8 mouse cellular contexts compared by ENCODE assay signal in the genomic region with DNA sequence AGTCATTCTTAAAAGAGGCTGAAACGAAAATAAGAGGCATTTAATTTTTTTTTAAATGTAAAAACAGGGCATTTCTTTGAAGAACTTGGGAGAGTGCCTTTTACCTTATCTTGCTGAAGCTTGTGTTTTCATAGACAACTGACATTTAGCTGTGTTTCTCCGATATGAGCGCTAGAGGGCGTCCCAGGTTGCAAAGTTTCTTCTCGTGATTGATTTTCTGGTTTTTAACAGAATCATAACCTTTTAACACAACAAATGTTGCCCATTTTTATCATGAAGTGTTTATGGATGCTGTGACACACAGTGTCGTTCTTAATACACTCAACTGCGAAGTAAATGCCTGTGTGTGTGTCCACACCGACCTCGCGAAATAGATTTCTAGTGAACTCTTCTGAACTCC. TPM values are rescaled to one million over a fixed set of nuclear protein-coding genes. Genes with fewer than 3 reads are reported as not detected.
DNase-seq lines count a peak whose midpoint lies in the region; ATAC-seq and TF ChIP-seq lines count a peak whose summit lies in the region.

No protein-coding gene starts in this region.

- 21% methylated on average over 10 of the region's 10 CpGs for WGBS in heart, embryonic 14.5 days
- WGBS in embryonic facial prominence, embryonic 10.5 days = 19% methylated on average over 10 of the region's 10 CpGs

- in situ Hi-C loops in ES-E14 (cut with MboI; ENCODE audit: low sequenced_read_pairs in 2 of 2, unreplicated experiment in 2 of 2) = no loop called here

- H3K9me3 ChIP-seq in heart, embryonic 14.5 days (ENCODE audit: control insufficient read depth, low read length) = no peaks in the 10 kb centered on the region
- no peaks in the 10 kb centered on the region for H3K9me3 ChIP-seq in ES-E14 (ENCODE audit: control insufficient read depth, insufficient read depth, low read depth, low read length)
- H3K9me3 ChIP-seq in embryonic facial prominence, embryonic 10.5 days = no peaks in the 10 kb centered on the region

- peak overlapping the region; percentile 35 for H3K4me2 ChIP-seq in heart, embryonic 14.5 days (ENCODE audit: low read length)

- no peak overlapping the region; the same call in 1 of the 2 replicates for H3K9ac ChIP-seq in heart, embryonic 14.5 days (ENCODE audit: low read length)
- H3K9ac ChIP-seq in ES-E14 (ENCODE audit: insufficient read depth, low read depth, low read length, poor library complexity, severe bottlenecking) = no peak overlapping the region

- ATAC-seq in heart, embryonic 14.5 days (ENCODE audit: insufficient number of reproducible peaks, insufficient read depth, low FRiP score, low read depth) = no peak
- ATAC-seq in frontal cortex, adult (ENCODE audit: low TSS enrichment) = no peak

- H3K4me3 ChIP-seq in heart, embryonic 14.5 days (ENCODE audit: control insufficient read depth in 1 of 2, insufficient read depth in 1 of 2, low read depth in 1 of 2, low read length in 2 of 2) = no peak overlapping the region
- no peak overlapping the region for H3K4me3 ChIP-seq in ES-E14 (ENCODE audit: insufficient read depth in 1 of 2, low read depth in 1 of 2, low read length in 2 of 2, poor library complexity in 1 of 2, severe bottlenecking in 1 of 2)
- no peak overlapping the region for H3K4me3 ChIP-seq in embryonic facial prominence, embryonic 10.5 days

- no peaks in the 10 kb centered on the region for H3K36me3 ChIP-seq in heart, embryonic 14.5 days (ENCODE audit: control insufficient read depth, insufficient read depth, low read length)
- H3K36me3 ChIP-seq in ES-E14 (ENCODE audit: control insufficient read depth, insufficient read depth, low read length, poor library complexity, severe bottlenecking) = no peaks in the 10 kb centered on the region
- no peaks in the 10 kb centered on the region for H3K36me3 ChIP-seq in embryonic facial prominence, embryonic 10.5 days (replicated peaks)

- H3K27me3 ChIP-seq in heart, embryonic 14.5 days (ENCODE audit: control insufficient read depth, insufficient read depth, low read length) = no peaks in the 10 kb centered on the region
- H3K27me3 ChIP-seq in embryonic facial prominence, embryonic 10.5 days (replicated peaks; ENCODE audit: low read depth, poor library complexity, severe bottlenecking) = no peaks in the 10 kb centered on the region

- no peaks in the 10 kb centered on the region; a peak in 1 of 4 replicates for H3K4me1 ChIP-seq in heart, embryonic 14.5 days (ENCODE audit: control insufficient read depth in 2 of 2, insufficient read depth in 2 of 2, low read length in 2 of 2)
- no peaks in the 10 kb centered on the region for H3K4me1 ChIP-seq in ES-E14 (ENCODE audit: control insufficient read depth in 2 of 2, insufficient read depth in 2 of 2, low read length in 2 of 2, poor library complexity in 1 of 2)
- no peaks in the 10 kb centered on the region for H3K4me1 ChIP-seq in embryonic facial prominence, embryonic 10.5 days

- DNase-seq in heart, adult 8-10 months (ENCODE audit: low spot score) = no peak
- DNase-seq in 3T3-L1 (ENCODE audit: low read depth, low spot score) = peak; percentile 53
- peak; percentile 30 for DNase-seq in ES-E14 (ENCODE audit: low read depth, low spot score)
- DNase-seq in embryonic facial prominence, embryonic 10.5 days (ENCODE audit: low spot score) = peak; percentile 22
- DNase-seq in layer of hippocampus, postnatal 10 days (ENCODE audit: low spot score in 2 of 2) = peak; percentile 34 to 54
- DNase-seq in spleen, postnatal 14 days (ENCODE audit: low spot score in 2 of 2) = peak; percentile 21 to 48

- no peak overlapping the region for H3K27ac ChIP-seq in heart, embryonic 14.5 days (replicated peaks in 1 of 2; ENCODE audit: control insufficient read depth in 1 of 2, insufficient read depth in 1 of 2, low read depth in 2 of 2, low read length in 2 of 2)
- no peak overlapping the region for H3K27ac ChIP-seq in ES-E14 (ENCODE audit: insufficient read depth, low read depth, low read length, poor library complexity, severe bottlenecking)
- no peak overlapping the region for H3K27ac ChIP-seq in embryonic facial prominence, embryonic 10.5 days (replicated peaks)

TF ChIP-seq in ES-E14, 5 proteins besides CTCF, POLR2A, EP300 and RAD21:
- TF ChIP-seq CHD2 (IDR thresholded peaks at IDR 0.05; ENCODE audit: low read depth, low read length) (no peak), ZC3H11A (IDR thresholded peaks at IDR 0.05; ENCODE audit: borderline replicate concordance, low read depth, low read length) (peak; percentile 40; the same call in 1 of the 2 replicates)

RNA-seq across cellular contexts. Expression of a gene that starts 37.7 kb away (rescaled TPM):
- polyA plus RNA-seq in heart, embryonic 14.5 days (2014; fragmentation: Nextera tagmentation; extraction: Ambion mirVana) = 0.70 and 0.86 TPM in 2 replicates
- under 1 TPM; 0.57 to 0.73 (median 0.64) TPM for total RNA-seq in heart, adult 8-10 months (2022)
- total RNA-seq in ES-E14 (2012; rRNA removed) = 0.22 and 0.37 TPM in 2 replicates
- polyA plus RNA-seq in embryonic facial prominence, embryonic 10.5 days (2016; fragmentation: Nextera tagmentation; extraction: Ambion mirVana) = 0.49 and 0.57 TPM in 2 replicates
- total RNA-seq in layer of hippocampus, postnatal 10 days (2021) = 1 to 10 TPM in 1 of 2 experiments, under 1 TPM in 1; 0.91 to 1.2 TPM

RNA-seq across cellular contexts. Expression of a gene that starts 38.0 kb away (rescaled TPM):
- polyA plus RNA-seq in heart, embryonic 14.5 days (2014; fragmentation: Nextera tagmentation; extraction: Ambion mirVana) = 1.4 and 2.2 TPM in 2 replicates
- 1 to 10 TPM in 2 of 4 experiments, under 1 TPM in 1, not detected in 1; 0.80 to 1.3 (median 1.3) TPM for total RNA-seq in heart, adult 8-10 months (2022)
- total RNA-seq in ES-E14 (2012; rRNA removed) = 0.21 and 0.31 TPM in 2 replicates
- polyA plus RNA-seq in embryonic facial prominence, embryonic 10.5 days (2016; fragmentation: Nextera tagmentation; extraction: Ambion mirVana) = 1.2 and 2.0 TPM in 2 replicates
- total RNA-seq in layer of hippocampus, postnatal 10 days (2021) = 1 to 10 TPM; 1.7 to 2.0 TPM
